9 mouse cellular contexts compared by ENCODE assay signal in the genomic region with DNA sequence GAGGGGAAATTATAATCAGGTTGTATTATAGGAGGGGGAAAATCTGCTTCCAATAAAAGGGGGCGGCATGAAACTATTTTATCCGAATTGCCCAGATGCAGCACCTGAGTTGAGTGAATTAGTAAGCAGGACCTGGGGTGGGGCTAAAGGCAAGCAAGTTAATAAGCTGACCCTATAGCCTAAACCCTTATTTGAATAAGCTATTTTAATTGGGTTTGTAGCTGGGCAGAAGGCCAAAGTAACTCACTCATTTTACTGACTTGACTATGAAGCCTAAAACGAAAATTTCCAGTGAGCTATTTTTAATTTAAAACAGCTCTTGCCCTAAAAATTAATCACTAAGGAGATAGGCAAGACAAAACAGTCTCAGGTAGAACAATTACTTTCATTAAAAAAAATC. TPM values are rescaled to one million over a fixed set of nuclear protein-coding genes. Genes with fewer than 3 reads are reported as not detected.
DNase-seq lines count a peak whose midpoint lies in the region; ATAC-seq and TF ChIP-seq lines count a peak whose summit lies in the region.
"Had no signal": no experiment of that assay in that cellular context is flagged by ENCODE, and none has a peak within 500 bp of the region (broad histone marks: within the 10 kb centered on the region; RNA-seq: fewer than 3 reads in every experiment).

No protein-coding gene starts in this region.

- 59% methylated on average over 3 of the region's 3 CpGs for WGBS in intestine, embryonic 14.5 days
- WGBS in intestine, embryonic 15.5 days, result 53% methylated on average over 3 of the region's 3 CpGs
- 24% methylated on average over 3 of the region's 3 CpGs for WGBS in embryonic facial prominence, embryonic 15.5 days
- 68% methylated on average over 3 of the region's 3 CpGs for WGBS in liver, embryonic 11.5 days

- DNase-seq in intestine, embryonic 14.5 days (ENCODE audit: low spot score), result no peak
- no peak for DNase-seq in liver, embryonic 11.5 days (ENCODE audit: low spot score)
- DNase-seq in spleen, postnatal 36 days (ENCODE audit: low spot score in 2 of 2), result no peak
- no peak for DNase-seq in urinary bladder, adult 2 months (ENCODE audit: low spot score)
- no peak for DNase-seq in thymus, postnatal 14 days
- DNase-seq: layer of hippocampus, adult 9-11 months had no signal

- H3K79me3 ChIP-seq in C2C12 (ENCODE audit: low read depth), result peaks cover 66% of the 10 kb centered on the region

- 0 out of 2 replicates have a peak, but pooled peaks cover 4% of the 10 kb centered on the region for H3K27me3 ChIP-seq in intestine, embryonic 14.5 days (replicated peaks; ENCODE audit: control insufficient read depth, insufficient read depth, low read length)
- H3K27me3 ChIP-seq in intestine, embryonic 15.5 days (replicated peaks), result no peaks in the 10 kb centered on the region
- H3K27me3 ChIP-seq in C2C12 (ENCODE audit: control insufficient read depth, insufficient read depth, insufficient read length), result no peaks in the 10 kb centered on the region
- H3K27me3 ChIP-seq in embryonic facial prominence, embryonic 15.5 days, result no peaks in the 10 kb centered on the region
- H3K27me3 ChIP-seq in liver, embryonic 11.5 days (replicated peaks; ENCODE audit: control insufficient read depth, insufficient read depth, low read length), result no peaks in the 10 kb centered on the region

- no peak overlapping the region for H3ac ChIP-seq in C2C12 (ENCODE audit: control insufficient read depth, insufficient read length, low read depth)

- H3K4me1 ChIP-seq in intestine, embryonic 14.5 days (replicated peaks; ENCODE audit: control insufficient read depth, insufficient read depth, low read length), result peaks cover 18% of the 10 kb centered on the region
- H3K4me1 ChIP-seq in intestine, embryonic 15.5 days (replicated peaks), result 0 out of 2 replicates have a peak, but pooled peaks cover 9% of the 10 kb centered on the region
- H3K4me1 ChIP-seq in embryonic facial prominence, embryonic 15.5 days, result peaks cover 20% of the 10 kb centered on the region
- 0 out of 2 replicates have a peak, but pooled peaks cover 4% of the 10 kb centered on the region for H3K4me1 ChIP-seq in liver, embryonic 11.5 days (replicated peaks; ENCODE audit: control insufficient read depth, insufficient read depth, low read length)

- no peak overlapping the region for H3K4me3 ChIP-seq in intestine, embryonic 14.5 days (ENCODE audit: low read depth, low read length)
- H3K4me3 ChIP-seq in intestine, embryonic 15.5 days (replicated peaks), result no peak overlapping the region
- H3K4me3 ChIP-seq in C2C12 (ENCODE audit: insufficient read depth, poor library complexity, severe bottlenecking), result peak overlapping the region; percentile 11
- peak overlapping the region; percentile 80; the same call in 1 of the 2 replicates for H3K4me3 ChIP-seq in embryonic facial prominence, embryonic 15.5 days (replicated peaks)
- H3K4me3 ChIP-seq in liver, embryonic 11.5 days (ENCODE audit: low read depth, low read length), result no peak overlapping the region

- no peak overlapping the region for H3K9ac ChIP-seq in intestine, embryonic 14.5 days (ENCODE audit: low read length)
- H3K9ac ChIP-seq in intestine, embryonic 15.5 days, result no peak overlapping the region
- H3K9ac ChIP-seq in embryonic facial prominence, embryonic 15.5 days, result no peak overlapping the region
- H3K9ac ChIP-seq in liver, embryonic 11.5 days (ENCODE audit: low read depth, low read length), result no peak overlapping the region

- no peak for TF ChIP-seq CTCF in C2C12 (IDR thresholded peaks at IDR 0.05; ENCODE audit: control insufficient read depth, insufficient read depth, insufficient read length)

- no peak for ATAC-seq in intestine, embryonic 14.5 days (replicated peaks; ENCODE audit: low FRiP score, low TSS enrichment, low read depth)
- ATAC-seq in intestine, embryonic 15.5 days, result no peak
- ATAC-seq in embryonic facial prominence, embryonic 15.5 days (ENCODE audit: insufficient number of reproducible peaks, low FRiP score, low TSS enrichment, low read depth), result no peak
- no peak for ATAC-seq in liver, embryonic 11.5 days (replicated peaks; ENCODE audit: low FRiP score)

- H3K4me2 ChIP-seq in intestine, embryonic 14.5 days (ENCODE audit: low read length), result peak overlapping the region; percentile 85
- H3K4me2 ChIP-seq in intestine, embryonic 15.5 days (replicated peaks), result no peak overlapping the region
- peak overlapping the region; percentile 71; the same call in 1 of the 2 replicates for H3K4me2 ChIP-seq in embryonic facial prominence, embryonic 15.5 days (replicated peaks)
- H3K4me2 ChIP-seq in liver, embryonic 11.5 days, result peak overlapping the region; percentile 7; the same call in 1 of the 2 replicates

- no peaks in the 10 kb centered on the region for H3K36me3 ChIP-seq in intestine, embryonic 14.5 days (ENCODE audit: control insufficient read depth, insufficient read depth, low read length)
- no peaks in the 10 kb centered on the region for H3K36me3 ChIP-seq in intestine, embryonic 15.5 days
- H3K36me3 ChIP-seq in C2C12 (ENCODE audit: control insufficient read depth, insufficient read depth), result peaks cover 10% of the 10 kb centered on the region
- H3K36me3 ChIP-seq in embryonic facial prominence, embryonic 15.5 days, result no peaks in the 10 kb centered on the region
- H3K36me3 ChIP-seq in liver, embryonic 11.5 days (ENCODE audit: control insufficient read depth, insufficient read depth, low read length), result no peaks in the 10 kb centered on the region

- no peak overlapping the region for H3K27ac ChIP-seq in intestine, embryonic 14.5 days (ENCODE audit: low read depth)
- H3K27ac ChIP-seq in intestine, embryonic 15.5 days, result no peak overlapping the region
- H3K27ac ChIP-seq in embryonic facial prominence, embryonic 15.5 days (replicated peaks), result no peak overlapping the region
- no peak overlapping the region for H3K27ac ChIP-seq in liver, embryonic 11.5 days (ENCODE audit: low read depth, low read length)

- no peaks in the 10 kb centered on the region; the same call in 1 of the 2 replicates for H3K9me3 ChIP-seq in intestine, embryonic 14.5 days (ENCODE audit: control insufficient read depth, low read length)
- H3K9me3 ChIP-seq in intestine, embryonic 15.5 days, result no peaks in the 10 kb centered on the region
- H3K9me3 ChIP-seq in embryonic facial prominence, embryonic 15.5 days (replicated peaks), result no peaks in the 10 kb centered on the region
- H3K9me3 ChIP-seq in liver, embryonic 11.5 days (ENCODE audit: control insufficient read depth, low read length), result no peaks in the 10 kb centered on the region

- peaks cover 71% of the 10 kb centered on the region for H3K79me2 ChIP-seq in C2C12 (ENCODE audit: control insufficient read depth, insufficient read depth)

TF ChIP-seq in C2C12, 6 proteins besides CTCF, POLR2A, EP300 and RAD21:
- TF ChIP-seq CEBPB (IDR thresholded peaks at IDR 0.05; ENCODE audit: low read depth) (no peak), MYOD1 (IDR thresholded peaks at IDR 0.05; ENCODE audit: control insufficient read depth, insufficient read length, low read depth) (no peak), FOSL1 (IDR thresholded peaks at IDR 0.05; ENCODE audit: insufficient read depth, low read length, poor library complexity, severe bottlenecking) (no peak), USF1 (IDR thresholded peaks at IDR 0.05; ENCODE audit: low read depth) (no peak), MAX (IDR thresholded peaks at IDR 0.05) (no peak), MYOG (IDR thresholded peaks at IDR 0.05; ENCODE audit: control insufficient read depth, extremely low read depth, insufficient read length) (no peak)
TF ChIP-seq in C2C12: peak in this region for 0.

RNA-seq across cellular contexts. Expression of gene Siah2, which starts 2.5 kb away (rescaled TPM):
- polyA plus RNA-seq in intestine, embryonic 14.5 days (2014; fragmentation: Nextera tagmentation; extraction: Ambion mirVana), result 5.8 and 7.5 TPM in 2 replicates
- polyA plus RNA-seq in intestine, embryonic 15.5 days (2015; fragmentation: Nextera tagmentation; extraction: Ambion mirVana), result 4.7 and 5.7 TPM in 2 replicates
- polyA plus RNA-seq in C2C12 (2012; fragmentation: generic; extraction: Trizol), result 18.4 TPM
- polyA plus RNA-seq in embryonic facial prominence, embryonic 15.5 days (2015; fragmentation: Nextera tagmentation; extraction: Ambion mirVana), result 6.3 and 7.3 TPM in 2 replicates
- 5.4 and 6.2 TPM in 2 replicates for polyA plus RNA-seq in liver, embryonic 11.5 days (2014; fragmentation: Nextera tagmentation; extraction: Ambion mirVana)
- polyA plus RNA-seq in urinary bladder, adult 2 months (2012; rRNA removed), result 9.6 and 9.9 TPM in 2 replicates

RNA-seq across cellular contexts. Expression of gene Erich6, which starts 52.7 kb away (rescaled TPM):
- polyA plus RNA-seq in intestine, embryonic 14.5 days (2014; fragmentation: Nextera tagmentation; extraction: Ambion mirVana), result 0.11 TPM in 1 of 2 replicates, not detected in the other
- not detected in 2 replicates for polyA plus RNA-seq in intestine, embryonic 15.5 days (2015; fragmentation: Nextera tagmentation; extraction: Ambion mirVana)
- 0.06 TPM for polyA plus RNA-seq in C2C12 (2012; fragmentation: generic; extraction: Trizol)
- polyA plus RNA-seq in embryonic facial prominence, embryonic 15.5 days (2015; fragmentation: Nextera tagmentation; extraction: Ambion mirVana), result 0.08 TPM in 1 of 2 replicates, not detected in the other
- polyA plus RNA-seq in liver, embryonic 11.5 days (2014; fragmentation: Nextera tagmentation; extraction: Ambion mirVana), result not detected in 2 replicates
- 0.09 and 0.12 TPM in 2 replicates for polyA plus RNA-seq in urinary bladder, adult 2 months (2012; rRNA removed)

Comparison
In these comparisons a context has a peak if more than half of its experiments do, and no peak if none do; other contexts are left out.
1. H3K4me3 ChIP-seq: peak in C2C12 (single experiment) and embryonic facial prominence, embryonic 15.5 days (single experiment); none in intestine, embryonic 14.5 days (single experiment), intestine, embryonic 15.5 days (single experiment) and liver, embryonic 11.5 days (single experiment).